Mouse (Mus musculus) thymus, postnatal 10 days (tissue): ENCODE measurements around the gene Stpg3.

ENCODE experiments used
- DNase-seq, 2 experiments: peaks; one replicate each; pipeline ENCODE4 v3.0.0; 2021; ENCODE audit warnings: low spot score in 2 of 2

The Stpg3 gene

DNA sequence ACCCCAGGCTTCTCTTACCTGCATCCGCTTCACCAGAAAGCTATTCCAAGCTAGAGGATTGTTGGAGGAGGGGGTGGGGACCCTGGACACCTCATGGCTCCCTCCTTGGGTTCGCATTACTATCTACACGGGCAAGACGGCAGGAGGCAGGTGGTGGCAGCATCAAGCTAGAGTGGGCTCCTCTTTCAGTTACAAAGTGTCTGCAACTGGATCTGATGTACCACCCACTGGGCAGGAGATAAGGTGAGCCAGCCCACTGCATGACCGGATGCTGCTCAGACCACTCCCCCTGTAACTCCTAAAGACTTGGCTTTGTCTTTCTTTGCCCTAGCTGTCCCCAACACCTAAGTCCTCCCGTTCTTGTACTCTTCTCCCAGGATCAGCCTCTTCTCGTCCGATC lies 22.2 kb upstream of the Stpg3 start, which contains the start of gene Rnf224:
Gene Rnf224, minus strand, starts transcription at position 174 of the 400 bp plus-strand sequence.
- no peak for DNase-seq

- DNase-seq, result no peak
Measured at GRCm38 (mm10) chr2:25234551-25235220, 20.2 kb upstream of the Stpg3 start.

- DNase-seq, result no peak
Measured at GRCm38 (mm10) chr2:25234050-25234449, 19.6 kb upstream of the Stpg3 start, which contains the start of gene Slc34a3. Gene Slc34a3 (minus strand): TSS chr2:25234364.

- DNase-seq, result no peak
Measured at GRCm38 (mm10) chr2:25233421-25233820, 19.0 kb upstream of the Stpg3 start.

DNA sequence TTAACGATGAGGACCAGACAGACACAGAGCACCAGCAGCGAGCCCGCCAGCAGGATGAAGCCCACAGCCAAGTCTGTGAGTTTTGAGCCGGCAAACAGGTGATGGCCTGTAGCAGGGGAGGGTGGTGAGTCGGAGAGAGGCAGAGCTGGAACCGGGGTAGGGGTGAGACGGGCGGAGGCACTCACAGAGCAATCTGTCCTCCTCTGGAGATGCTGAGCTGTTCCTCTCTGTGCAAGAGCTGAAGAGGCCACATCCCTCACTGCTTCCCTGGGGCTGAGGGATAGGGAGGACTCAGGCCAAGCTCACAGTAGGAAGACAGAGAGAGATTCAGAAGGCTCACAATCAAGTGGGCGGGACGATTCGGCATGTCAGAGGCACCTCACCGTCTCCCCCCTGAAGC lies 16.6 kb upstream of the Stpg3 start:
- DNase-seq, result no peak

- no peak for DNase-seq
Measured at GRCm38 (mm10) chr2:25230581-25230980, 16.1 kb upstream of the Stpg3 start.

- no peak for DNase-seq
Measured at GRCm38 (mm10) chr2:25229582-25229981, 15.1 kb upstream of the Stpg3 start.

DNA sequence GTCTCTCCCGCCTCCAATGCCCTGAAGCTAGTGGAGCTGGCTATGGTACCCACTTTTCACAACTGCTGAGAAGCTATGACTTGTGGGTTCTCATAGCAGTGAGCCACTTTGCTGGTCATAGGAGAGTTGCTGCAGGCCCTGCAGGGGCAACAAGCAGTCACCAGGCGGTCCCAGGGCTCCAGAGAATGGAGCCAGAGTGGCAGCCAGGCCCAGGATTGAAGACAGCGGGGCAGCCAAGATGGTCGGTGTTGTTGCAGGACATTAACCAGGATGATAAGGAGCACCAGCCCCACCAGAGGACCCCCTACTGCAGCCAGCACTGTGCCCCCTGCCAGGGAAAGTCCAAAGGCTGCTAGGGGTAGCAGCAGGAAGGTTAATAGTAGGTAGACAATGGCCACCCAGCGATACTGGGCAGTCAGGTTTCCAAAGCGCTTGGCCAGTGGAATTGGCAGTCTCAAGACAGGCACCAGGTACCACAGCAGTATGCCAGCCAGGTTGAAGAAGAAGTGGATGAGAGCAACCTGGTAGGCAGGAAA lies 14.6 kb upstream of the Stpg3 start:
- DNase-seq, result peak in 1 of 2 experiments; percentile 12

- peak; percentile 78 to 93 for DNase-seq
Measured at GRCm38 (mm10) chr2:25228431-25228889, 14.0 kb upstream of the Stpg3 start.

GRCm38 (mm10) chr2:25227406-25227805 lies 13.0 kb upstream of the Stpg3 start:
- DNase-seq, result no peak

DNA sequence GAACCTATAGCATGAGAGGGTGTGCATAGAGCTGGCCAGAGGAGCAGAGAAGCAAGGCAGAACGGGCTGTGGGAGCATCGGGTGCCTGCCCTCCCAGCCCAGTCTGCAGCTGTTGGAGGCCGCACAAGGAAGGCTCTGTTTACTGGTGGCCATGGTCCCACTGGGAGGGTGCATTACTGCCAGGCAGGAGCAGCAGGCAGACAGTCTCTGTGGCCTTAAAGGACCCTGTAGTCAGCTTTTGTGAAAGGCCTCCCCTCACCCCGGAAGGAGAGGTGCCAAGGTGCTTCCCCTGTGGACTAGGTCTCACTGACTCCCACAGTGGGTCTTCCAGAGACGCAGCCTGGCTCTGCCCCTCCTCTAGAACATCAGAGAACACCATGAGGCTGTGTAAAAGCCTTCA lies 12.4 kb upstream of the Stpg3 start:
- DNase-seq, result no peak

GRCm38 (mm10) chr2:25225811-25226379 lies 11.5 kb upstream of the Stpg3 start:
- no peak for DNase-seq

DNA sequence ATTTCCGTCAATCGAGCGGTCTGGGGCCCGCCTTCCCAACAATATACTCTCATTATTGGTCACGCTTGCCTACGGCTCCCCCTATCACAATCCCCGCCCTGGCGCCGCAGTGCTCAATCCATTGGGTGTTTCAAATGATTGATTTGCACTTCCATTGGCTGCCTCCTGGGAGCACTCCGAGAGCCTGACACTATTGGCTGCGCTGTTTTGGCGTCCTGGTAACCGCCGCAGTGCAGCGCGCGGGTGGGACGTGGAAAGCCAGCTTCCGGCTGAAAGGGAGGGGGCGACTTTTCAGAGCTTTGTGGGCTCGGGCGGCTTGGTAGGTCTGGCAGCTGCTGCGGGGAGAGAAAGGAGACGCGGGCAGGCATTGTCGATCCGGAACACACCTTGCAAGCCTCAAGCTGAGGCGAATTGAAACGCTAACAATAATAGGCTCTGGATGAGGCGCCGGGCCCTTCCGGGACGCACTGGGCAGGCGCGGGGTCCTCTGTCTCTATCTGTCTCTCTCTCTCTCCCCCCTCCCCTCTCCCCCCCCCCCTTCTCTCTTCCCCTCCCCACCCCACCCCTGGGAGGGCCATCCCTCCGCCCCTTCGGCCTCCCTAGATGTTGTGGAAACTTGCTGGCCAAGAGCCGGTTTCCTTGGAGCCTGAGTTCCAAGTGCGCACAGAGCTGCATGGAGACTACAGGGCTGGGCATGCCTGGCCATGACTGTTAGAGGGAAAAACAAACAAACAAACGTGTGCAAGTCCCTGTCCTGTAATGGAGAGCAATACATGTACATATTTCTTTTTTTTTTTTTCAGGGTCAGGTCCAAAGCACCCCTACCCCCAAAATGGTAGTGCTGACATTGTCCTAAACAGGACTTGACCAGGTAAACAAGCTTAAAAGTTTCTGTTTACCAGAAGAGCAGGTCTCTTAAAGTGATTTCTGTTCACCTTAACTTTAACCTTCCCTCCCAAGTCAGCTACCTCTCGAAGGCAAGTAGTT lies 10.6 kb upstream of the Stpg3 start:
- DNase-seq, result peak; percentile 95 to 99

DNA sequence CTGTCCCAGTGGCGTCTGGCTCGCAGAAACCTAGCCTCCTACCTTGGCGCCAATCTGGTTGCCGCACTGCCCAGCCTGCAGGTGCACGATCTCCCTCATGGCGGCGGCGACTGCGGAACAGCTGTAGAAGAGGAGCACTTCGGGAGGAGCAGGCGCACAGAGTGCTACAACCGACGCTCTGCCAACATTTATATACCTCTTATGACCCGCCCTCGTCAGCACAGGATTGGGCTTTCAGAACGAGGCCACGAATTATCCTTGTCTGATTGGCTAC lies 10.0 kb upstream of the Stpg3 start, which contains the start of gene Tubb4b:
Gene Tubb4b, minus strand, starts transcription at position 211 of the 274 bp plus-strand sequence.
- DNase-seq, result no peak

DNA sequence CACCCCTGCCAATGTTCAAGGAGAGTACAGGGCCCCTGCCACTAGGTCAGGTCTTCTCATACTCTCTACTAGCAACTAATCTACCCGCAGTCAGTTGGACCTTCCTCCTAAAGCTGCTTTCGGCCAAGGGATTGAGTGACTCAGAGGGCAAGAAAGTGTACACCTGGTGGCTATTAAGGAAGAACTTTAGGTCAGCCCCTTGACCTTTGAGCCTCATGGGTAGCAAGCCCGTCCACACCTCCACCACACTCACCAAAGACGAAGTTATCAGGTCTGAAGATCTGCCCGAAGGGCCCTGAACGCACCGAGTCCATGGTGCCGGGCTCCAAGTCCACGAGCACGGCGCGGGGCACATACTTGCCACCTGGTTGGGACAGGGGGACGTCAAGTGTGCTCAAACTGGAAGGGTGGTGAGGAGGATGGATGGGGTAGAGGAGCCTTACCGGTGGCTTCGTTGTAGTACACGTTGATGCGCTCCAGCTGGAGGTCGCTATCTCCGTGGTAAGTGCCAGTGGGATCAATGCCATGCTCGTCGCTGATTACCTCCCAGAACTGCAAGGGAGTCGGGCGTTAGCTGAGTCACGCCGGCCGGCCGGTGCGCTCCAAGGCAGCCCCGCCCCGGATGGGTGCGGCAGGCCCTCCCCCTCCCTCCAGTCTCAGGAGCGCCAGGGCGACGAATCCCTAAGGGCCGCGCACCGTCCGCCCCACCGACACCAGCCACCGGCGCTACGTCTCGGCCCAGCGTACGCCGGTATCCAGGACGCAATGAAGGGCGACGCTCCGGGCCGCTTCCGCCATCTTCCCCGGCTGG lies 9.4 kb upstream of the Stpg3 start:
- peak; percentile 76 to 78 for DNase-seq

DNA sequence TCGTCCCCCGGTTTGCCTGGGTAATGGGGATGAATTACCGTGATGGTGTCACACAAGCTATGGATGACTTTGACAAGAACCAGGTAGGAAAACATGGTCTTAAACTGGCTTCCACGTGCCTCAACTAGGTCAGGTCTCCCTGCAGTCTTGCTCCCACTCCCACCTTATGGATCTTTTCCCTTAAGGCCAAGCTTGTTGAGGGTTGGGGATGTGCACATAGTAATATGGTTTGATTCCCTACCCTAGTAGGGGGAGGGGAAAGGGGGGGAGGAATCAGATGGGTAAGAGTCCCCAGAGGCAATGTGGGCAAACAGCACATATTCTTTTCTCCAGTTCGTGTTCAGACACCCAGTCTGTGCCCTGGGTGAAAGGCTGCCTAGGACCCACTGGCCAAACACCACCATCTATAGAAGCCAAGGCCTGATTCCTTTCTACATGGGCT lies 6.9 kb upstream of the Stpg3 start:
- no peak for DNase-seq

DNA sequence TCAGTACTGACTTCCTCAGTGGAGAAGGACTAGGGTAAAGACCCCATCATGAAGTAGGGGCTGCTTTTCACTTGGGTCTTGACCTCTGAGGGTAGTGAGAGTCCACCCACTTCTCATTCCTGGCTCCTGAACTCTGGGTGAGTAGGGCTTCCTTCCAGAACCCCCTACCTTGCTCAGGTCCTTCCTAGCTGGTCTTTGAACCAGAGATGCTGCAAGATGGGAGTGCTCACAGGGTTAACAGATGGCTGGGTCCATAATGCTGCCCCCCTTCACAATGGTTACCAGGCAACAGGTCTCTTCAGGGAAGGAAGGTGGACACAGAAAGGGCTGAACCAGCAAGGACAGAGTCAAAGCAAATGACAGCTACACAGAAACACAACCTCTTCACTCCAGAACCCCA lies 4.0 kb upstream of the Stpg3 start, which contains the start of gene Fam166a:
Gene Fam166a, plus strand, starts transcription at position 301 of the 400 bp plus-strand sequence.
- no peak for DNase-seq

DNA sequence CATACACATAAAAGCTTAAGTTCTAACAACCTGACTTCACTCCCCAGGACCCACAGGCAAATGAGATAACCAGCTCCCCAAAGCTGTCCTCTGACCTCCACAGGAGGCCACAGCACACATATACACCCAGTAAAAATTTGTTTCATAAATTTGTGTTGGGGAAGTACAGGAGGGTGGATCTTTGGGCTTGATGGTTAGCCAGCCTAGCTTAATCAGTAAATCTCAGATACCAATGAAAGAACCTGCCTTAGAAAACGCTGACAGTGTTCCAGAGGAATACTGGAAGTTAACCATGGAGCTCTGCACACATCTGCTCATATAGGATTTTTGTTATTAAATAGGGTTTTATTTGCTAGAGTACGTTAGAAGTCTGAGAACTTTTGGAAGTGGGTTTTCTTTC lies 3.2 kb upstream of the Stpg3 start:
- no peak for DNase-seq

- DNase-seq, result no peak
Measured at GRCm38 (mm10) chr2:25213266-25213865, 1.1 kb downstream of the Stpg3 start.

GRCm38 (mm10) chr2:25211121-25211670 lies 3.2 kb downstream of the Stpg3 start, which contains the start of gene Nelfb:
Gene Nelfb (minus strand): TSS chr2:25211489.
- DNase-seq, result peak; percentile 82 to 85
